Mouse (Mus musculus) neural tube, embryonic 14.5 days (tissue): ENCODE measurements around the gene Vmn1r19. TPM values are rescaled to one million over a fixed set of nuclear protein-coding genes. Genes with fewer than 3 reads are reported as not detected.

Experiments used
- polyA plus RNA-seq: library from polyadenylated mRNA; unstranded; fragments of >200 nt; fragmentation: Nextera tagmentation; extraction: Ambion mirVana; gene quantifications from 2 replicates; pipeline ENCODE4 v1.2.1, GENCODE M21; 2014

Gene Vmn1r19
- polyA plus RNA-seq, 1 experiment from 2014 or later, result not detected

Other genes with a start within 250 kb of the Vmn1r19 start
- not detected in 2 replicates for gene Vmn1r12, start 246.9 kb upstream of the Vmn1r19 start, polyA plus RNA-seq
- gene Vmn1r13, start 200.5 kb upstream of the Vmn1r19 start, polyA plus RNA-seq, result not detected in 2 replicates
- gene Vmn1r14, start 172.1 kb upstream of the Vmn1r19 start, polyA plus RNA-seq, result not detected in 2 replicates
- gene Vmn1r15, start 145.8 kb upstream of the Vmn1r19 start, polyA plus RNA-seq, result not detected in 2 replicates
- gene Vmn1r16, start 74.3 kb upstream of the Vmn1r19 start, polyA plus RNA-seq, result not detected in 2 replicates
- gene Vmn1r17, start 40.1 kb upstream of the Vmn1r19 start, polyA plus RNA-seq, result not detected in 2 replicates
- gene Vmn1r18, start 8.0 kb upstream of the Vmn1r19 start, polyA plus RNA-seq, result not detected in 2 replicates
- gene Vmn1r20, start 25.1 kb downstream of the Vmn1r19 start, polyA plus RNA-seq, result not detected in 2 replicates
- 8.4 and 9.4 TPM in 2 replicates for gene Ppm1k, start 131.7 kb downstream of the Vmn1r19 start, polyA plus RNA-seq
- 0.44 and 1.2 TPM in 2 replicates for gene Herc6, start 177.2 kb downstream of the Vmn1r19 start, polyA plus RNA-seq